Mouse (Mus musculus): Measurements from ENCODE around the gene Abi3.

- TF ChIP-seq EP300 (optimal IDR thresholded peaks at IDR 0.05) (no peak), CTCF (IDR thresholded peaks at IDR 0.05; ENCODE audit: low read depth) (no peak)
Measured at GRCm38 (mm10) chr11:95838598-95838997, 3.7 kb downstream of the Abi3 start.
